Mouse (Mus musculus) testis, postnatal 10 days (tissue): Measurements from ENCODE around the gene Ganc.

Experiments used
- DNase-seq: peaks from one replicate; pipeline ENCODE4 v3.0.0; 2021; ENCODE audit warnings: low spot score

The Ganc gene

DNA sequence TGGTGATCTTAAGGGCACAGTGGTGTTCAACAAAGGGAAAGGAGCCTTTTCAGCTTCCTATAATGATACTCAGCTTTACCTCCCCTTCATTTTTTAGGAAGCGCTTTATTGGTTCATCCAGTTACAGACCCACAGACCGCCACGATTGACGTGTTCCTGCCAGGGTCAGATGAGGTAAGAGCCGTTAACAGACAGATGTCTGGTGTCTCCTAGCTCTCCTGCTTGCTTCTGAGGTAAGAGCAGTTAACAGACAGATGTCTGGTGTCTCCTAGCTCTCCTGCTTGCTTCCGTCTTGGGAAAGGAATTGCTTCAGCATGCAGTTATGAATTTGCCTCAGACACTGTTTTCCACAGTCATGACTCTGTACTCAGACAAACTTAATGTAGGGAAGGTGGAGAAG lies 47.0 kb downstream of the Ganc start:
- DNase-seq = no peak

DNA sequence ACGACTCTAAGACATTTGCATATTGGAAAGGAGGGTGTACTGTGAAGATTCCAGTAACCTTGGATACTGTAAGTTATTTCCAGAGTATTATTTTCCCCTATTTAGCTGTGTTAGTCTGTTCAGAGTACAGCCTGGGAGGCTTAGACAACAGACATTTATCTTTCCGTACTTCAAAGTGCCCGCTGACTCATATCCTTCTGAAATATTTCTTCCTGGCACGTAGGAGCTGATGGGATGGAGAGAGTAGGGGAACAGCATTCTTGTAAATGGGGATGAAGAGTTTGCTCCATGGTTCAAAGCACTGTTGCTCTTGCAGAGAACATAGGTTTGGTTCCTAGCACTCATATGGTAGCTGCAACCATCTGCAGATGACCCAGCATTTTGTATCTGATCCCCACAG lies 48.9 kb downstream of the Ganc start:
- DNase-seq = no peak

DNA sequence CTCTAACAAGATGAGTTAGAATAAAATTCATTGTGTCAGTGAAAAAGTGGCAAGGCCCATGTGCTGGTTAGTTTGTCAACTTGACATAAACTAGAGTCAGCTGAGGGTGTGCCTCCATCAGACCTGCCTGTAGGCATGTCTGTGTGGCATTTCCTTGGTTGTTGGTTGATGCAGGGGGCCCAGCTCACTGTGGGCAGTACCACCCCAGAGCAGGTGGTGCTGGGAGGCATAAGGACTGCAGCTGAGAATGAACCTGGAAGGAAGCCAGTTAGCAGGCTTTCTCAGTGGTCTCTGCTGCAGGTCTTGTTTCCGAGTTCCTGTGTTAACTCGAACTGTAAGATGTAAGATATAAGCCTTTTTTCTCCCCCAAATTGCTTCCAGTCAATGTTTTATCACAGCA lies 51.3 kb downstream of the Ganc start:
- no peak for DNase-seq

DNA sequence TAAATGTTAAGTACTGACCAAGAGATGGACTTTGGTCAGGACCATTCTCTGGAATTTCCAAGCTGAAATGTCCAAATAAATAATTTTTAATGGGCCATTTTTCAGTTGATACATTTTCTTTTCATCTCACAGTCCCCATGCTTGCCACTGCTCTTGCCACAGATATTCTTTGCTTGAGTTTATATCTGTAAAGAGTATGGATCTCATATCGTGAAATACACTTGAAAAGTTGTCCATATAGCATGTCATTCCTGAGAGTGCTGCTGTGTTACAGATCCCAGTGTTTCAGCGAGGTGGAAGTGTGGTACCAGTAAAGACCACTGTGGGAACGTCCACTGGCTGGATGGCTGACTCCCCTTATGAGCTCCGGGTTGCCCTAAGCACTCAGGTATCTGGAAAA lies 52.0 kb downstream of the Ganc start, which contains the start of gene Capn3:
Gene Capn3 (plus strand): TSS at position 301 of the 400 bp plus-strand sequence.
- no peak for DNase-seq

DNA sequence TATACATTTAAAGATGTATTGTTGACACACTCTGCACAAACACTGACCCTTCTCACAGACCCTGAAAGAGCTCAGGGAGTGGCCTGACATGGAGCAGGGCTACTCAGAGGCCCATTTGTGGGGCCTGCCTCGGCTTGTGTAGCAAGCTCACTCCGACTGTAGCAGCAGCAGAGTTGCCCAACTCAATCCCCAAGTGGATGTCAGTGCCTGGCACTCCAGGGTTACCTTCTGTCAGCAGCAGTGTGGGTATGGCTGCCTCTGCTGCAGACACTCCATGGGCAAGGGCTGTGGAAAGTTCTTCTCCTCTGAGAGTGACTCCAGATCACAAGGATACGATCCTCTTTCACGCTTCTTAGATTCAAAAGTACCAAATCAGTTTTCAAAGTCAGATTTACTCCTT lies 56.5 kb downstream of the Ganc start:
- no peak for DNase-seq

DNA sequence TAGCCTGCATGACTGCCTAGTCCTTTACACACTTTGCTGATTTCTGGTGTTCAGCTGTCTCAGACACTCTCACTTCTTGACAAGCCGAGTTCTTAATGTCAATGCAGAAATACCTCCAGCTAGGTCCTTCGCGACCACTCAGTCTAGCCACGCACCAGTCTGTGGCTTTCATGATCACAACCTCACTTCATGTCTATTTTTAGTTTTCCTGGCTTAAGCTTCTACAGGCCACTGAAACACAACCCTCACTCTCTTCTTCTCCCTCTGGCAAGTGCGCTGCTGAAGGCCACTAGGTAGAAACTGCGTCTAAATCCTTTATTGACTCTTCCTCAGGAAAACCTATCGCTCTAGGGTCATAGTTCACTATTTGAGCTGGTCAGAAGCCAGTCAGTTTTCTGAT lies 59.6 kb downstream of the Ganc start:
- no peak for DNase-seq

DNA sequence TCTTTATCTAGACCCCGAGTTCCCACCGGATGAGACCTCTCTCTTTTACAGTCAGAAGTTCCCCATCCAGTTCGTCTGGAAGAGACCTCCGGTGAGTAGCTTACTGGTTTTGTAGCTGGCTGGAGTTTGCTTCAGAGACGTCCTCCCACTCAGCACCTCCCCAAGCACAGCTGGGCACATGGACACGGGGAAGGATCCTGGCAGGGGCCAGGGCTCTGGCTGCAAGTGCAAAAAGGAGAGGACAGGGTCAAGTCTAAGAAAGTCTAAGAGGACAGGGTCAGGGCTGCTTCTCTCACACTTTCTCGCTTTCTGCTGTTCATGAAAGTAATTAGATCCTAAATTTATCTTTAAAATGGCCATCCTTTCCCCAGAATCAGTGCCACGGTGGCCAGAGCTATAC lies 60.4 kb downstream of the Ganc start:
- DNase-seq = peak; percentile 49

DNA sequence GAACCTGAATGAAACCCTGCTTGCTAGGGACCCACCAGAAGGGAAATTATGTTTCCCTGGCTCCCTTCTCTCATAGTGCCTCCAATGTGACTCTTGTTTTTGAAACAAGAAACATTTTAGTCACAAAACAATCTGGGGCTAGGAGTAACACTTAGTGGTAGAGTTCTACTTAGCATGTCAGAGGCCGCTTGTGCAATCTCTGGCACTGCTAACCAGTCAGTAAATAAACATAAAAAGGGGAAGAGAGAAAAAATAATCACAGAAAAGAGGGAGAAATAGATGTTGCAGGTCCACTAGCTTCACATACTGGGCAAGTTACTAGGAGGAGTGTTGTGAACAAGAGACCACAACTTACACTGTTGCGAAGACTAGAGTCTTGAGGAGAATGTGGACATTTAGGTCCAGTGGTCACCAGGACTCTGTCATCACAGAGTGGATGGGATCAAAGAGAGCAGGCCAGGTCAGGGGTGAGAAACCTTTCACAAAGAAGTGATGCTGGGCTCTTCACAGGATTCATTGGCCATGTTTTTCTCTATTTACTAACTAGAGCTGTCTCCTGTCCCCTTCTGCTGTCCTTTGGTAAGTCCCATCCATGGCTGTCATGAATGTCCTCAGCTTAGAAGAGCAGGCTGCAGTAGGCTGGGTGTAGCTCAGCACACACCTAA lies 61.2 kb downstream of the Ganc start:
- no peak for DNase-seq

DNA sequence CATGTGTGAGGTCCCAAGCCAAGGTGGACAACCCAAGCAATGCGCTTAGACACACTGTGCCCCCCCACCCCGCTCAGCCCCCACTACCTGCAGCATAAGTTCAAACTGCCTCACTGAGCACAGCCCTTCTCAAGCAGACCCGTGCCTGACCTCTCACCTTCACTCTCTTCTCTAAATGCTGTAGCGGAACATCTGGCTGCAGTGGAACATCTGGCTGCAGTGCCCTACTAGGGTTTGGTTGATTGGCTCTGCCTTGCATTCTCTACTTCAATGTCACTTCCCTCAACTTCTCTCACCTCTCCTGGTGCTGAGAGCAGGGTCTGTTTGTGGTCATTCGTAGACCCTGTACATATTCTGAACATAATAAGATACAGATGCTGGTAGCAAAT lies 61.7 kb downstream of the Ganc start:
- DNase-seq = no peak

DNA sequence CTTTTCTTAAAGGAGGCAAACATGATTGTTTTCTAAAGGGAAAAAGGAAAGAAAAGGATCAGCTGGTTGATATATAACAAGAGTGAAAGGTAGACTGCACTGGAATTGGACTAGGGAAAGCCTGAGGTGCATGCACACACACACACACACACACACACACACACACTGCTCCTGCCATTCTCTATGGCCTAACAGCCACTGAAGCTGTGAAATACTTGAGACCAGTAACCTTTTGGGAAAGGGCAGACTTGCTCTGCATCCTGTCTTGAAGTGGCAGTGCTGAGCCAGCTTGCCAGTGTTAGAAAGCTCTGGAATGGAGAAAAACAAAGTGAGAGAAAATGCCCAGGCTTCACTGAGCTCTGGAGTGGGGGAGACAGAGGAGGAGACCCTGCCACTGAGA lies 64.3 kb downstream of the Ganc start:
- DNase-seq = no peak

DNA sequence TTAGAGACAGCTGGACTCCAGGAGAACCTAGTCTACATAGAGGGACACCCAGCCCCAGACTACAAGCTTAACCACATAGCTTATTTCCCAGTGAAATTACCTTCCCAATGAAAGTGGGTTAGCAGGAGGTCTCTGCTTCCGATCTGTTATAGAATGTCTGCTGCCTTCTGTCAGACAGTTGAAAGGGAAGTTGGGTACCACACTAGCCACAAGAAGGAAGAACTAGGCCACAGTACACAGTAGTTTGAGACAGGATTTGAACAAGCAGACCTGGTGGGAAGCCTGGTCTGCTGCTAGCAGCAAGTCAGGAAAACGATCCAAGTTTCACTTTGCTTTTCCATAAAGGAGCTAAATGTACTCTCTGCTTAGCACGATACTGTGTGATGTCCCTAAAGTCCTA lies 65.5 kb downstream of the Ganc start:
- no peak for DNase-seq

DNA sequence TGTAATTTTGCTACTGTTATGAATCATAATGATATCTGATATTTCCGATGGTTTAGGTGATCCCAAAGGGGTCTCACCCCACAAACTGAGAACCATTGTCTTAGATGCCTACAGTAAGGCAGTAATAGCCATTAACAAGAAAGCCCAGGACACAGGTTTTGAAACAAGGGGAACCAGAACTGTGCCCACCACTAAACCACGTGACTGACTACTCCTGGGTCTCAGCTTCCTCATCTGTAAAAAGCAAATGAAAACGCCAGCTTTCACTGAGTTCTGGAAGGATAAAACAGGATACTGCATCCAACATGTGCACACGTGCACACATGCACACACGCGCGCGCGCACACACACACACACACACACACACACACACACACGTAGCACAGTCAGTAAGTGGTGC lies 66.0 kb downstream of the Ganc start:
- no peak for DNase-seq

DNA sequence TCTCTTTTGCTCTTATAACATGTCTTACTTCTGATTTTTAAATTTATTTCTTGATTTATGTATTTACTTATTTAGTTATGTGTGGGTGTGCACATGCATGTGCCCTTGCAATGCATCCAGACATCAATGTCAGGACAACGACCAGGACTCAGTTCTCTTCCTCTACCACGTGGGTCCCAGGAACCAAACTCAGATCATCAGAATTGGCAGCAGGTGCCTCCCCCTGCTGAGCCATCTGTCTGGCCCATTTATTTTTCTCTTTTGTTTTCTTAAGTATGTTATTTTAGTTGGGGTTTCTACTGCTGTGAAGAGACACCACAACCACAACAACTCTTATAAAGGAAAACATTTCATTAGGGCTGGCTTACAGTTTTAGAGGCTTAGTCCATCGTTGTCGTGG lies 67.2 kb downstream of the Ganc start:
- DNase-seq = no peak

DNA sequence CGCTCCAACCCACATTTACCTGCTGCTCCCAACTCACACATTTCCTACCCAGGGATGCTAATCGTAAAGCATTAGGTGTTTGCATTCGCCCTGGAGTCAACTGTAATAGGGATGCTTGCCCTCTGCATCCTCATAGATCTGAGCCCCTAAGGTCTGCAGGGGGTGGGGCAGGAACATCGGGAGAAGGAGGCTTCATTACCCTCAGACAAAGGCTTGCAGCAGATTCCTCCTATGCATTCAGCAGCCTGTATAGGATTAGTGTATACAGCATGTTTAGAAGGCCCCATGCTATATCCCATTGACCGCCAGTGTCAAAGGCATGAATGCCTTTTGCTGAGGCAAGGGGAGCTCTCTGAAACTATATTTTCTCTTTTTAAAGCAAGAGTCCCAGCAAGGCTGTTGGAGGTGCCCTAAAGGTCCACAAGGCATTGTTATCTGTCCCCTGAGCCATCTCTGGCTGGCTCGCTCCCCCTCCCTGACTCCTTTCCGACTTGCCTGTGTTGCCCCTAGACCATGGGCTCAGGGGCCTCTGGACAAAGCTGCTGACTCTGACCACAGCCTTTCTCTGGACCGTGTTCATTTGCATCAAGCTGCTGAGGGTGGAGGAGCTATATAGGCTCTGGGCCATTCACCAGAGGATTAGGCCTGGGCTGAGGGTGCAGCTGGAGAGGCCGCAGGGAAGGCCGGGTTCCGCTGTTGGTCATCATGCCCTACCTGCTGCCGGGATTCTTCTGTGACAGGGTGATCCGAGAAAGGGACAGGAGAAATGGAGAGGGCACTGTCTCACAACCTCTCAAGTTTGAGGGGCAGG lies 72.8 kb downstream of the Ganc start:
- DNase-seq = no peak

DNA sequence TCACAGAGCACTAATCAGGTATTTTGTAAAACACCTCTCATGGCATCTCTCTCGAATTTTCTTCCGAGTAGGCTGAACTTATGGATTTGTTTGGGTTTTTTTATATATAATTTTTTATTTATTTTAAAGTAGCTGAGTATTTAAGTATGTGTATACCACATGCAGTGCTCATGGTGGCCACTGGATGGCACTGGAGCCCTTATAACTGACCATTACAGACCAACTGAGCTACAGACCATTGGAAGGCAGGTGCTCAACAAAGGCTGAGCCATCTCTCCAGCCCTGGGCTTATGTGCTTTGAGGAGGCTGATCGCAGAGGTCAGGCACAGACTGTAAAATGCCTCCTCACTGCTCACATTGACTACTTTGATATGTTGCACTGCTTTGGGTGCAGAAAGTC lies 74.9 kb downstream of the Ganc start:
- DNase-seq = peak; percentile 85

DNA sequence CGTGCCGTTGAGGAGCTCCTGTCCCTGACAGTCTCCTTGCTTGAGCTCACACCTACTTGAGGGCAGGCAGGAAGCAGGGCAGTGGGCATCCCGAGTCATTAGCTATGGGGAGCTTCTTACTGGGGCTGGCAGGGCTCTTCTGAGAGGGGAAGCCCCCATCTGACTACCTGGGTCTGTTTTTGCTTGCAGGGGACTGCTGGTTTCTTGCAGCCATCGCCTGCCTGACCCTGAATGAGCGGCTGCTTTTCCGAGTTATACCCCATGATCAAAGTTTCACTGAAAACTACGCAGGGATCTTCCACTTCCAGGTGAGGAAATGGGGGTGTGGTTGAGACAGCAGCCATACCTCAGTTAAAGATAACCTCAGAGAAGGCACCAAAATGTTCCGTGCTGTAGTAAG lies 78.2 kb downstream of the Ganc start:
- no peak for DNase-seq

DNA sequence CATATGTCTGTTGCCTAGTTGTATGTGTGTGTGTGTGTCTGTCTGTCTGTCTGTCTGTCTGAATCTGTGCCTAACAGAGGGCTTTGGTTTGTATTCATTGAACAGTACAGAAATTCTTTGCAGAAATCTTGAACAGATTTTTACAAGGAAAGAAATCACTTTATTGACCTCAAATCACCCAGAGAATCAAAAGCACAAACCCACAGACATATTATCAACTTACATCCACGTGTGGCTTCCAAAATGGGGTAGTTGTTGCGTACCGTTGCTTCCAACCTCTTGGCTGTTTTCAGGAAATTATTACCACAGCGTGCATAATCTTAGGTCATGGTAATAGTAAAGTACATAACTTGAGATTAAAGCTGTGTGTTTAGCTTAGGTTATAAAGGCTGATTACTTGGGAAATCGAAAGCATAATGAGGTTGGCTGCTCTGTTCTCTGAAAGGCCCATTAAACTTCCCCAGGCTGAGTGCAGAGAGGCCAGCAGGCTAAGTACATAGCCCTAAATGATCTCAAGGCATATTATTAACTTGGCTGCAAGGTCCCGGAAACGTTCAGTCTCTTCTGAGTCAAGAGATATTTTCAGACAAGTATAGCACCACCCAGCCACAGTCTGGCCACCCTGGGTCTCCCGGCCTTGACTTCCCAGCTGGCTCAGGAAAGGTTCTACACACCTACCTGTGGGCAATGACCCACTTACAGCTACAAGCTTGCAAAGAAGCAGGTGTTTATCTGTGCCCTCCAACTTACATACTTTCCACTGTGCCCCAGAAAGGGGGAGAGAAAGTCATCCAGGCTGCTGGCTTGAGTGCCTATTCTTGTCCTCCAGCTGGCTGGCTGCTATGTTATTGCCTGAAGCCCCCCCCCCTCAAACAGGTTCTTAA lies 79.1 kb downstream of the Ganc start:
- no peak for DNase-seq

DNA sequence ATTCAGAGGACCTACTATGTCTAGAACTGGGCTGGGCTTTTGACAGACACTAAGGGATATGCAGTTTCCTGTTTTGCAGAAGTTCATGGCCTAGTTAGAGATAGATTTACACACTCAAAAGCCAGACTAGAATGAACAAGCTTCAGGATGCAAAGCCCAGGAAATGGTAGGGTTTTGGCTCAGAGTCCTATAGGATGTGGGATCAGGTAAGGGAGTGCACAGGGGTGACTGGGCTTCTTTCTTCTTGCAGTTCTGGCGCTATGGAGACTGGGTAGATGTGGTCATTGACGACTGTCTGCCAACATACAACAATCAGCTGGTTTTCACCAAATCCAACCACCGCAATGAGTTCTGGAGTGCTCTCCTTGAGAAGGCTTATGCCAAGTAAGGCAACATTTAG lies 80.5 kb downstream of the Ganc start:
- DNase-seq = no peak

DNA sequence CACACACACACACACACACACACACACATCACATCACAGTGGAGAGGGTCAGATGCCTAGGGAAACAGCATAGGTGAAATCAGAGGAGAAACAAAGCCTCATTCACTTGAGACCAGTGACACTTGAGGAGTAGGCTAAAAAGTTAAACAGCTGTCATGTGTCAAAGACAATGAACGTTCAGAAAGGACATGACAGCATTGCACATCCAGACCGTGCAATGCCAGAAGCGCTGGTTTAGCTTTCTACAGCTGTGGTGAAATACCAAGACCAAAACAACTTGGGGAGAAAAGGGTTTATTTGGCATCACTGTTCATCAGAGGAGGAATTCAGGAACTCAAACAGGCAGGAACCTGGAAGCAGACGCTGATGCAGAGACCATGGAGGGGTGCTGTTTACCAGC lies 89.6 kb downstream of the Ganc start:
- no peak for DNase-seq

DNA sequence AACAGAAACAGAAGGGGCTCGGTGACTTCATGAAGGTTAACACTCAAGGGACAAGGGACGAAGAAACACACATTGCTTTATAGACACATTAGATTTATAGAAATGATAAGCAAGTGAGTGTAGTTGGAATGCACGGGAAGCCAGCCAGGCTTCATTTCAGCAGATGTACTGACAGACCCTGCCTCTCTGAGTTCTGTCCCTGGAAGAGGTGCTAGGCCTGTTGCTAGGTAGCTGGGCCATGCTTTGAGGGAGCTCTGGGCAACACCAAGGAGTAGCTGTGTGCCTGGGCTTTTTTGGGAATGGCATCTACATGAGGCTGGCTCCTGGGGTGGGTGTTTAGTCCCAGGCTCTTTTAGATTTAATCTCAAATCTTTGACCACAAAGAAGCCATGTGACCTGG lies 92.8 kb downstream of the Ganc start:
- no peak for DNase-seq

DNA sequence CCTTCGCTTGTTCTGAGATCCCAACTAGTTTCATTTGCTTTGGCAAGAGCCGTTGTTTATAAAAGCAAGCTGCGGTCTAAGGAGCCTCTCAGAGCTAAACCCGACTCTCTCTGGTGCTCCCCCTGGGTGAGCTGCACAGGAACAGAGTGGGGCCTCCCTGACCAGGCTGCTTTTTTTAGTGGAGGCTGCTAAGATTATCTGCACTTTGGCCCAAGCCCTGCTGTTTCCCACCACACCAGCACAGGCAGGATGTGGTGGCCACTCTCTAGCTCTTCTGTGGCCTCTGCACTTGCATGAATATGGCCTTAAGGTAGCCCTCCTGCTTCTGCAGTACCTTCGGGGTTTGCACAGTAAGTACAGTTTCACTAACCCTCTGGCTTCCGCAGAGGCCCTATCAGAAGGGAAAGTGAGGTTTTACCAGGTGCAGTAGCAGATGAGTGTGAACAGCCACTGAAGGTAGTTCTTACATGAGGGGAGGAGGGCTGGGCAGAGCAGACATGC lies 96.3 kb downstream of the Ganc start:
- no peak for DNase-seq

DNA sequence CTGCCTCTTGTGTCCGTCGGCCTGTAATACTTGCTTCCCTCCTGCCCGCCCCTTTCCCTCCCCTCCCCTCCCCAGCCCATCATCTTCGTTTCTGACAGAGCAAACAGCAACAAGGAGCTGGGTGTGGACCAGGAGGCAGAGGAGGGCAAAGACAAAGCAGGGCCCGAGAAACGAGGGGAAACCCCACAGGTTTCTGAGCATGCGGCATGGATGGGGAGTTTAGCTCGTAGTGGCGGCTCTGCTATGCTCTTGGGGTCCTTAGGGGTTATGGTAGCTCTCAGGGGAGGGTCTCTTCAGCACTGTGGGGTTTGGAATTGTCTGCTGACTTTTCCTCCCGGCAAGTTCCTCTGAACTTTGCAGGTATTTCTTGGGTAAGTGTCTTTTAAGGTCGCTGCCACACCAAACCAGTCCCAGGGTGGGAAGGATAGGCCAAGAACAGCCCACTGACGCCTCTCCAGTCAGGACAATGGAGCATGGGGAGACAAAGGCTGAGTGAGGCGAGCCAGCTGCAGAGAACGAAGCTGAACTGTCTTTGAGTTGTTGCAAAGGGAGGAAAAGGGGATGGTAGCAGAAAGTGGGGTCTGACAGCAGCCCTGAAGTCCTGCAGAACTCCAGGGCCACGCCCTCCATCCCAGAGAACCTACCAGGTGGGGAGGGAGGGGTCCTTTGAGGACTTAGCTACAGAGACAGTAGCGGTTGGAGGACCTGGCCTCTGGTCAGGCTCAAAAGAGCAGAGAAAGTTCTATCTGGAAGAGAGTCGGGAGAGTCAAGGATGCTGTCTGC lies 97.6 kb downstream of the Ganc start:
- DNase-seq = no peak
